Mouse (Mus musculus) midbrain, embryonic 11.5 days (tissue): ENCODE measurements around the gene Rabggta. TPM values are rescaled to one million over a fixed set of nuclear protein-coding genes. Genes with fewer than 3 reads are reported as not detected.

ENCODE experiments used
- ATAC-seq: fragments of 200-750 bp; cut with Nextera tagmentation; 2 replicates; pipeline ENCODE4 v1.8.0; 2017; ENCODE audit warnings: moderate TSS enrichment, moderate library complexity; ENCODE audit not compliant: low FRiP score
- DNase-seq: peaks from one replicate; pipeline ENCODE4 v3.0.0; 2015; ENCODE audit warnings: low spot score; ENCODE audit errors: missing footprints
- H3K27ac ChIP-seq: fragments of 300-500 bp; sonication (generic); 2 replicates; pipeline ENCODE4 v1.5.1; 2014; ENCODE audit warnings: low read depth, low read length
- H3K27me3 ChIP-seq: fragments of 300-500 bp; sonication (generic); 2 replicates; pipeline ENCODE4 v1.6.1; 2014; ENCODE audit warnings: mild to moderate bottlenecking, low read length, moderate library complexity, mixed read lengths; ENCODE audit not compliant: control insufficient read depth, insufficient read depth
- H3K36me3 ChIP-seq: fragments of 300-500 bp; sonication (generic); 2 replicates; pipeline ENCODE4 v1.6.1; 2014; ENCODE audit warnings: mild to moderate bottlenecking, low read length, moderate library complexity, mixed read lengths; ENCODE audit not compliant: control insufficient read depth, insufficient read depth
- H3K4me1 ChIP-seq: fragments of 300-500 bp; sonication (generic); 2 replicates; pipeline ENCODE4 v1.6.1; 2014; ENCODE audit warnings: low read length; ENCODE audit not compliant: control insufficient read depth, insufficient read depth
- H3K4me2 ChIP-seq: fragments of 300-500 bp; sonication (generic); 2 replicates; pipeline ENCODE4 v1.6.1; 2014; ENCODE audit warnings: mild to moderate bottlenecking, moderate library complexity
- H3K4me3 ChIP-seq: fragments of 300-500 bp; sonication (generic); 2 replicates; pipeline ENCODE4 v1.5.1; 2014; ENCODE audit warnings: low read depth, low read length
- H3K9ac ChIP-seq: fragments of 300-500 bp; sonication (generic); 2 replicates; pipeline ENCODE4 v1.6.1; 2014; ENCODE audit warnings: low read length
- H3K9me3 ChIP-seq: fragments of 300-500 bp; sonication (generic); 2 replicates; pipeline ENCODE4 v1.6.1; 2016; ENCODE audit warnings: low read length; ENCODE audit not compliant: control insufficient read depth
- WGBS: fragments of 180-500 bp; shearing (Covaris S2); extraction: QIAGEN DNeasy Blood & Tissue Kit; methylation state at CpG from one replicate; pipeline ENCODE4 v1.1.7; 2014; 5-methylcytosine and 5-hydroxymethylcytosine counted together
- polyA plus RNA-seq: library from polyadenylated mRNA; unstranded; fragments of >200 nt; fragmentation: Nextera tagmentation; extraction: Ambion mirVana; gene quantifications from 2 replicates; pipeline ENCODE4 v1.2.1, GENCODE M21; 2014

The Rabggta gene
- polyA plus RNA-seq, 1 experiment from 2014 or later: 22.0 TPM

- H3K27me3 ChIP-seq: no peaks in the 10 kb centered on the region
- H3K9ac ChIP-seq: peak overlapping the region; percentile 51
- H3K27ac ChIP-seq: no peak overlapping the region
- H3K9me3 ChIP-seq: no peaks in the 10 kb centered on the region
- ATAC-seq (no peak; the same call in 1 of the 2 replicates), DNase-seq (no peak)
- H3K4me2 ChIP-seq: peak overlapping the region; percentile 71
- WGBS: 20% methylated on average over 3 of the region's 3 CpGs
- H3K36me3 ChIP-seq: peaks cover 13% of the 10 kb centered on the region; the same call in 1 of the 2 replicates
- peaks cover 3% of the 10 kb centered on the region; the same call in 1 of the 2 replicates for H3K4me1 ChIP-seq
- H3K4me3 ChIP-seq: peak overlapping the region; percentile 85
These were observed 40.0 kb downstream of the Rabggta start for GRCm38 (mm10) chr14:55682118-55682493.

GRCm38 (mm10) chr14:55681160-55682117 lies 40.6 kb downstream of the Rabggta start, which contains the start of gene Tinf2:
Tinf2 (minus strand) TSS chr14:55681820.
- H3K9me3 ChIP-seq: no peaks in the 10 kb centered on the region

GRCm38 (mm10) chr14:55677615-55678014 lies 44.4 kb downstream of the Rabggta start:
- 86% methylated on average over 4 of the region's 4 CpGs for WGBS
- Histone ChIP-seq H3K4me2 (no peak overlapping the region), H3K9me3 (no peaks in the 10 kb centered on the region), H3K9ac (no peak overlapping the region), H3K27ac (no peak overlapping the region), H3K27me3 (no peaks in the 10 kb centered on the region), H3K36me3 (peaks cover 16% of the 10 kb centered on the region; the same call in 1 of the 2 replicates), H3K4me3 (no peak overlapping the region), H3K4me1 (peaks cover 3% of the 10 kb centered on the region; the same call in 1 of the 2 replicates)
- ATAC-seq (no peak), DNase-seq (no peak)

More at GRCm38 (mm10) chr14:55681160-55682117, 40.6 kb downstream of the Rabggta start, which contains the start of gene Tinf2:
- Histone ChIP-seq H3K4me1 (peaks cover 3% of the 10 kb centered on the region; the same call in 1 of the 2 replicates), H3K4me3 (peak within 1 kb of the TSS; percentile 85), H3K4me2 (peak within 1 kb of the TSS; percentile 71), H3K9ac (peak within 1 kb of the TSS; percentile 79), H3K27me3 (no peaks in the 10 kb centered on the region), H3K36me3 (peaks cover 16% of the 10 kb centered on the region; the same call in 1 of the 2 replicates), H3K27ac (peak within 1 kb of the TSS; percentile 3; the same call in 1 of the 2 replicates)
- peak; percentile 98 for ATAC-seq
- under 1% methylated on average over 66 of the region's 66 CpGs for WGBS
- DNase-seq: peak; percentile 99

- Histone ChIP-seq H3K9ac (peak overlapping the region; percentile 67), H3K36me3 (peaks cover 3% of the 10 kb centered on the region; the same call in 1 of the 2 replicates), H3K27ac (no peak overlapping the region), H3K27me3 (no peaks in the 10 kb centered on the region), H3K4me1 (peaks cover 7% of the 10 kb centered on the region), H3K4me3 (peak overlapping the region; percentile 62), H3K4me2 (peak overlapping the region; percentile 63), H3K9me3 (no peaks in the 10 kb centered on the region)
- ATAC-seq (no peak), DNase-seq (no peak)
- WGBS: 83% methylated on average over 7 of the region's 7 CpGs
These were observed 49.4 kb downstream of the Rabggta start for GRCm38 (mm10) chr14:55672741-55673060.

GRCm38 (mm10) chr14:55671833-55672740 lies 50.0 kb downstream of the Rabggta start, which contains the start of the genes Gmpr2 and Nedd8:
Gmpr2 (plus strand) TSS chr14:55671941.
Nedd8 (minus strand) TSS chr14:55672124.
- H3K9ac ChIP-seq: peak within 1 kb of the TSS; percentile 67
- H3K9me3 ChIP-seq: no peaks in the 10 kb centered on the region
- H3K36me3 ChIP-seq: peaks cover 3% of the 10 kb centered on the region; the same call in 1 of the 2 replicates
- peaks cover 7% of the 10 kb centered on the region for H3K4me1 ChIP-seq
- under 1% methylated on average over 38 of the region's 38 CpGs for WGBS
- H3K4me2 ChIP-seq: peak within 1 kb of the TSS; percentile 63
- DNase-seq (peak; percentile 98), ATAC-seq (peak; percentile 97)
- H3K27me3 ChIP-seq: no peaks in the 10 kb centered on the region
- peak within 1 kb of the TSS; percentile 53; the same call in 1 of the 2 replicates for H3K27ac ChIP-seq
- peak within 1 kb of the TSS; percentile 62 for H3K4me3 ChIP-seq

- peak overlapping the region; percentile 63 for H3K4me2 ChIP-seq
- ATAC-seq (peak; percentile 66), DNase-seq (no peak)
- no peaks in the 10 kb centered on the region for H3K36me3 ChIP-seq
- peak overlapping the region; percentile 67 for H3K9ac ChIP-seq
- WGBS: 0% methylated on average over 12 of the region's 12 CpGs
- no peaks in the 10 kb centered on the region for H3K9me3 ChIP-seq
- H3K27me3 ChIP-seq: no peaks in the 10 kb centered on the region
- H3K27ac ChIP-seq: peak overlapping the region; percentile 53; the same call in 1 of the 2 replicates
- H3K4me3 ChIP-seq: peak overlapping the region; percentile 62
- H3K4me1 ChIP-seq: peaks cover 7% of the 10 kb centered on the region
These were observed 50.6 kb downstream of the Rabggta start for GRCm38 (mm10) chr14:55671486-55671832.

Other genes with a start within 250 kb of the Rabggta start
- gene Dhrs4, start 243.5 kb downstream of the Rabggta start, polyA plus RNA-seq: 33.9 and 34.8 TPM in 2 replicates
- 8.6 and 9.7 TPM in 2 replicates for gene Carmil3, start 231.6 kb downstream of the Rabggta start, polyA plus RNA-seq
- 0.23 and 0.26 TPM in 2 replicates for gene Cpne6, start 211.8 kb downstream of the Rabggta start, polyA plus RNA-seq
- not detected in 2 replicates for gene Nrl, start 197.3 kb downstream of the Rabggta start, polyA plus RNA-seq
- 10.0 and 10.7 TPM in 2 replicates for gene Pck2, start 182.0 kb downstream of the Rabggta start, polyA plus RNA-seq
- gene Dcaf11, start 162.3 kb downstream of the Rabggta start, polyA plus RNA-seq: 76.4 and 85.4 TPM in 2 replicates
- gene A730061H03Rik, start 161.9 kb downstream of the Rabggta start, polyA plus RNA-seq: 0.92 TPM in 1 of 2 replicates, not detected in the other
- not detected in 2 replicates for gene Fitm1, start 146.6 kb downstream of the Rabggta start, polyA plus RNA-seq
- 111 and 114 TPM in 2 replicates for gene Psme1, start 144.1 kb downstream of the Rabggta start, polyA plus RNA-seq
- 8.1 and 8.4 TPM in 2 replicates for gene Emc9, start 137.0 kb downstream of the Rabggta start, polyA plus RNA-seq
- gene Psme2, start 131.2 kb downstream of the Rabggta start, polyA plus RNA-seq: 189 and 202 TPM in 2 replicates
- gene Rnf31, start 130.6 kb downstream of the Rabggta start, polyA plus RNA-seq: 8.2 and 9.8 TPM in 2 replicates
- gene Irf9, start 118.7 kb downstream of the Rabggta start, polyA plus RNA-seq: 5.8 and 6.3 TPM in 2 replicates
- 2.6 and 3.5 TPM in 2 replicates for gene Rec8, start 104.2 kb downstream of the Rabggta start, polyA plus RNA-seq
- 69.3 and 80.6 TPM in 2 replicates for gene Ipo4, start 86.3 kb downstream of the Rabggta start, polyA plus RNA-seq
- 1.8 and 2.6 TPM in 2 replicates for gene Gm49378, start 84.4 kb downstream of the Rabggta start, polyA plus RNA-seq
- gene Tm9sf1, start 78.5 kb downstream of the Rabggta start, polyA plus RNA-seq: 56.6 and 58.1 TPM in 2 replicates
- gene Tssk4, start 72.1 kb downstream of the Rabggta start, polyA plus RNA-seq: 0.87 and 1.1 TPM in 2 replicates
- 61.9 and 66.2 TPM in 2 replicates for gene Mdp1, start 61.8 kb downstream of the Rabggta start, polyA plus RNA-seq
- 55.4 and 61.8 TPM in 2 replicates for gene Gmpr2, start 50.3 kb downstream of the Rabggta start, polyA plus RNA-seq
- gene Nedd8, start 50.1 kb downstream of the Rabggta start, polyA plus RNA-seq: 595 and 615 TPM in 2 replicates
- gene Tinf2, start 40.4 kb downstream of the Rabggta start, polyA plus RNA-seq: 62.6 and 64.4 TPM in 2 replicates
- 0.27 and 0.59 TPM in 2 replicates for gene Tgm1, start 8.3 kb downstream of the Rabggta start, polyA plus RNA-seq
- 69.5 and 70.5 TPM in 2 replicates for gene Dhrs1, start 23.4 kb upstream of the Rabggta start, polyA plus RNA-seq
- gene Nop9, start 23.4 kb upstream of the Rabggta start, polyA plus RNA-seq: 46.2 and 47.4 TPM in 2 replicates
- 0.18 and 0.22 TPM in 2 replicates for gene Cideb, start 36.2 kb upstream of the Rabggta start, polyA plus RNA-seq
- gene Ltb4r2, start 39.2 kb upstream of the Rabggta start, polyA plus RNA-seq: 0.12 and 0.40 TPM in 2 replicates
- gene Ltb4r1, start 43.7 kb upstream of the Rabggta start, polyA plus RNA-seq: not detected in 2 replicates
- 4.9 and 5.8 TPM in 2 replicates for gene Adcy4, start 61.8 kb upstream of the Rabggta start, polyA plus RNA-seq
- 4.0 and 4.5 TPM in 2 replicates for gene Ripk3, start 66.6 kb upstream of the Rabggta start, polyA plus RNA-seq
- 9.9 and 11.5 TPM in 2 replicates for gene Nfatc4, start 100.9 kb upstream of the Rabggta start, polyA plus RNA-seq
- 10.7 and 12.0 TPM in 2 replicates for gene Nynrin, start 131.7 kb upstream of the Rabggta start, polyA plus RNA-seq
- gene Cbln3, start 162.1 kb upstream of the Rabggta start, polyA plus RNA-seq: 0.03 and 0.23 TPM in 2 replicates
- 8.5 and 8.7 TPM in 2 replicates for gene Khnyn, start 162.7 kb upstream of the Rabggta start, polyA plus RNA-seq
- gene Sdr39u1, start 178.0 kb upstream of the Rabggta start, polyA plus RNA-seq: 25.0 and 27.8 TPM in 2 replicates
- gene Cma1, start 222.4 kb upstream of the Rabggta start, polyA plus RNA-seq: not detected in 2 replicates
- gene Cma2, start 228.7 kb upstream of the Rabggta start, polyA plus RNA-seq: not detected in 2 replicates